Mouse (Mus musculus) olfactory bulb, adult 2 months (tissue): ENCODE measurements around the gene Tmem56.

ENCODE experiments used
- CTCF ChIP-seq: fragments of 200-500 bp; IDR thresholded peaks from 2 replicates; pipeline ENCODE4 v1.5.1; 2012; ENCODE audit warnings: low read depth, mild to moderate bottlenecking, low read length, moderate library complexity; ENCODE audit not compliant: insufficient read depth
- POLR2A ChIP-seq: fragments of 200-500 bp; IDR thresholded peaks from 2 replicates; pipeline ENCODE4 v1.6.1; 2012; ENCODE audit warnings: mild to moderate bottlenecking, low read depth, low read length, moderate library complexity; ENCODE audit not compliant: insufficient read depth

DNA sequence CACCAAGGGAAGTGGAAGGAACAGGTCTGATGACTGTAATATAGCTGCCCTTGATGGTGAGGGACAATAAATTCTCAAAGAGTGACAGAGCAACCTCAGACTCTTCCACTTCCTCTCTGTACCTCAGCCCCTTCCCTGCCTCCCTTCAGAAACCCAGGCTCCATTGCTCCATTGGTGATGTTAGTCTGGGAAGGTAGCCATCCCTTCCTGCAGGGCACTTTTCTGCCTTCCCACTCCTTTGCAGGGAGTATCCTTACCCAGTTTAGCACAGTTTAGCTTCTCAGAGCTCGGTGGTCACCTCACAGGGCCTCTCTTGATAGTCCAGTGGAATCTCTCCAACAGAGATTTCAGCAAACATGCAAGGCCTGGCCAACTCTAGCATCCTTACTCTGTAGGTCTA is 22.1 kb downstream of the Tmem56 start:
- no peak for TF ChIP-seq CTCF
- TF ChIP-seq POLR2A, result no peak
